Mouse (Mus musculus) heart, embryonic 10.5 days (tissue): Measurements from ENCODE around the gene Slfn1. TPM values are rescaled to one million over a fixed set of nuclear protein-coding genes. Genes with fewer than 3 reads are reported as not detected.

Experiments used
- DNase-seq: peaks from one replicate; pipeline ENCODE4 v3.0.0-alpha.2; 2017; ENCODE audit warnings: low spot score
- H3K27ac ChIP-seq: fragments of 300-500 bp; sonication (generic); 2 replicates; pipeline ENCODE4 v1.5.1; 2016; ENCODE audit warnings: mild to moderate bottlenecking
- H3K27me3 ChIP-seq: fragments of 300-500 bp; sonication (generic); 2 replicates; pipeline ENCODE4 v1.6.1; 2016; ENCODE audit warnings: mild to moderate bottlenecking; ENCODE audit not compliant: poor library complexity, insufficient read depth, severe bottlenecking
- H3K36me3 ChIP-seq: fragments of 300-500 bp; sonication (generic); 2 replicates; pipeline ENCODE4 v1.6.1; 2016; ENCODE audit warnings: mild to moderate bottlenecking, moderate library complexity
- H3K4me1 ChIP-seq: fragments of 300-500 bp; sonication (generic); 2 replicates; pipeline ENCODE4 v1.6.1; 2016; ENCODE audit warnings: mild to moderate bottlenecking
- H3K4me3 ChIP-seq: fragments of 300-500 bp; sonication (generic); 2 replicates; pipeline ENCODE4 v1.5.1; 2016; ENCODE audit warnings: mild to moderate bottlenecking, moderate library complexity
- H3K9me3 ChIP-seq: fragments of 300-500 bp; sonication (generic); 2 replicates; pipeline ENCODE4 v1.6.1; 2016; ENCODE audit warnings: mild to moderate bottlenecking, moderate library complexity
- WGBS: fragments of 180-500 bp; shearing (Covaris S2); methylation state at CpG from one replicate; pipeline ENCODE4 v1.1.7; 2016; 5-methylcytosine and 5-hydroxymethylcytosine counted together
- polyA plus RNA-seq: library from polyadenylated mRNA; unstranded; fragments of >200 nt; fragmentation: Nextera tagmentation; extraction: Ambion mirVana; gene quantifications from 2 replicates; pipeline ENCODE4 v1.2.1, GENCODE M21; 2016

Gene Slfn1
- polyA plus RNA-seq = not detected in 2 replicates

GRCm38 (mm10) chr11:83116597-83117227, at the start of gene Slfn1:
Gene Slfn1, plus strand, starts transcription at chr11:83116849.
- Histone ChIP-seq H3K4me3 (no peak within 1 kb of the TSS), H3K27ac (no peak within 1 kb of the TSS), H3K4me1 (no peaks in the 10 kb centered on the region), H3K9me3 (no peaks in the 10 kb centered on the region), H3K36me3 (no peaks in the 10 kb centered on the region), H3K27me3 (no peaks in the 10 kb centered on the region)
- WGBS = 79% methylated on average over 13 of the region's 13 CpGs
- DNase-seq = no peak

GRCm38 (mm10) chr11:83067982-83068694, 48.5 kb upstream of the Slfn1 start:
- DNase-seq = peak; percentile 58
- H3K4me1 ChIP-seq = peaks cover 22% of the 10 kb centered on the region; the same call in 1 of the 2 replicates
- H3K9me3 ChIP-seq = no peaks in the 10 kb centered on the region
- no peak overlapping the region for H3K27ac ChIP-seq
- no peak overlapping the region for H3K4me3 ChIP-seq
- no peaks in the 10 kb centered on the region for H3K36me3 ChIP-seq
- 71% methylated on average over 4 of the region's 4 CpGs for WGBS
- peaks cover 14% of the 10 kb centered on the region; the same call in 1 of the 2 replicates for H3K27me3 ChIP-seq

GRCm38 (mm10) chr11:83070321-83070970, 46.2 kb upstream of the Slfn1 start:
- H3K9me3 ChIP-seq = no peaks in the 10 kb centered on the region
- H3K27ac ChIP-seq = no peak overlapping the region
- DNase-seq = peak; percentile 66
- 0 out of 2 replicates have a peak, but pooled peaks cover 8% of the 10 kb centered on the region for H3K4me1 ChIP-seq
- H3K4me3 ChIP-seq = no peak overlapping the region
- WGBS = 91% methylated on average over 15 of the region's 15 CpGs
- no peaks in the 10 kb centered on the region for H3K36me3 ChIP-seq
- H3K27me3 ChIP-seq = 0 out of 2 replicates have a peak, but pooled peaks cover 3% of the 10 kb centered on the region

GRCm38 (mm10) chr11:83077714-83078422, 38.8 kb upstream of the Slfn1 start:
- no peaks in the 10 kb centered on the region for H3K27me3 ChIP-seq
- H3K9me3 ChIP-seq = no peaks in the 10 kb centered on the region
- no peaks in the 10 kb centered on the region for H3K36me3 ChIP-seq
- H3K4me1 ChIP-seq = peaks cover 15% of the 10 kb centered on the region
- WGBS = 65% methylated on average over 3 of the region's 3 CpGs
- peak; percentile 54 for DNase-seq
- H3K27ac ChIP-seq = peak overlapping the region; percentile 42; the same call in 1 of the 2 replicates
- no peak overlapping the region for H3K4me3 ChIP-seq

GRCm38 (mm10) chr11:83078423-83079140, 38.1 kb upstream of the Slfn1 start:
- Histone ChIP-seq H3K4me3 (no peak overlapping the region), H3K27ac (0 out of 2 replicates have a peak overlapping the region, but pooled peaks have one; percentile 36), H3K4me1 (peaks cover 15% of the 10 kb centered on the region), H3K36me3 (no peaks in the 10 kb centered on the region), H3K9me3 (no peaks in the 10 kb centered on the region), H3K27me3 (no peaks in the 10 kb centered on the region)
- peak; percentile 50 for DNase-seq
- 82% methylated on average over 5 of the region's 5 CpGs for WGBS

- H3K36me3 ChIP-seq = no peaks in the 10 kb centered on the region
- WGBS = 42% methylated on average over 9 of the region's 9 CpGs
- no peaks in the 10 kb centered on the region for H3K27me3 ChIP-seq
- H3K9me3 ChIP-seq = no peaks in the 10 kb centered on the region
- H3K4me1 ChIP-seq = peaks cover 15% of the 10 kb centered on the region
- H3K27ac ChIP-seq = no peak overlapping the region
- peak; percentile 60 for DNase-seq
- no peak overlapping the region for H3K4me3 ChIP-seq
Observed at GRCm38 (mm10) chr11:83079487-83080199, 37.0 kb upstream of the Slfn1 start.

GRCm38 (mm10) chr11:83082741-83083473, 33.7 kb upstream of the Slfn1 start:
- peaks cover 15% of the 10 kb centered on the region for H3K4me1 ChIP-seq
- H3K4me3 ChIP-seq = no peak overlapping the region
- WGBS = 76% methylated on average over 7 of the region's 7 CpGs
- no peaks in the 10 kb centered on the region for H3K27me3 ChIP-seq
- DNase-seq = peak; percentile 52
- 0 out of 2 replicates have a peak, but pooled peaks cover 2% of the 10 kb centered on the region for H3K9me3 ChIP-seq
- H3K27ac ChIP-seq = no peak overlapping the region
- no peaks in the 10 kb centered on the region for H3K36me3 ChIP-seq

- no peak overlapping the region for H3K27ac ChIP-seq
- DNase-seq = peak; percentile 64
- WGBS = 83% methylated on average over 2 of the region's 2 CpGs
Observed at GRCm38 (mm10) chr11:83084161-83084560, 32.5 kb upstream of the Slfn1 start.

GRCm38 (mm10) chr11:83084761-83085160, 31.9 kb upstream of the Slfn1 start:
- Histone ChIP-seq H3K4me3 (no peak overlapping the region), H3K27me3 (no peaks in the 10 kb centered on the region), H3K9me3 (0 out of 2 replicates have a peak, but pooled peaks cover 2% of the 10 kb centered on the region), H3K36me3 (no peaks in the 10 kb centered on the region), H3K4me1 (peaks cover 4% of the 10 kb centered on the region), H3K27ac (no peak overlapping the region)
- DNase-seq = peak; percentile 67
- WGBS = 86% methylated on average over 10 of the region's 10 CpGs

More at GRCm38 (mm10) chr11:83084161-83084560, 32.5 kb upstream of the Slfn1 start:
- no peaks in the 10 kb centered on the region for H3K27me3 ChIP-seq
- peaks cover 10% of the 10 kb centered on the region for H3K4me1 ChIP-seq
- no peaks in the 10 kb centered on the region for H3K36me3 ChIP-seq
- 0 out of 2 replicates have a peak, but pooled peaks cover 2% of the 10 kb centered on the region for H3K9me3 ChIP-seq
- H3K4me3 ChIP-seq = no peak overlapping the region

- Histone ChIP-seq H3K36me3 (no peaks in the 10 kb centered on the region), H3K4me3 (no peak overlapping the region), H3K4me1 (no peaks in the 10 kb centered on the region), H3K27me3 (no peaks in the 10 kb centered on the region), H3K9me3 (no peaks in the 10 kb centered on the region), H3K27ac (no peak overlapping the region)
- no peak for DNase-seq
- WGBS = 37% methylated on average over 2 of the region's 2 CpGs
Observed at GRCm38 (mm10) chr11:83115138-83115537, 1.5 kb upstream of the Slfn1 start.

GRCm38 (mm10) chr11:83118056-83118455, 1.4 kb downstream of the Slfn1 start:
- WGBS = 46% methylated on average over 3 of the region's 3 CpGs
- Histone ChIP-seq H3K27me3 (no peaks in the 10 kb centered on the region), H3K27ac (no peak overlapping the region), H3K36me3 (no peaks in the 10 kb centered on the region), H3K4me1 (no peaks in the 10 kb centered on the region), H3K4me3 (no peak overlapping the region), H3K9me3 (no peaks in the 10 kb centered on the region)
- no peak for DNase-seq
